Mouse (Mus musculus) spleen, adult 18-20 months (tissue): Measurements from ENCODE around the gene Krt222.

Experiments used
- DNase-seq, 2 experiments: peaks; one replicate each; pipeline ENCODE4 v3.0.0; 2022; ENCODE audit warnings: mixed read lengths in 2 of 2

Krt222 gene

DNA sequence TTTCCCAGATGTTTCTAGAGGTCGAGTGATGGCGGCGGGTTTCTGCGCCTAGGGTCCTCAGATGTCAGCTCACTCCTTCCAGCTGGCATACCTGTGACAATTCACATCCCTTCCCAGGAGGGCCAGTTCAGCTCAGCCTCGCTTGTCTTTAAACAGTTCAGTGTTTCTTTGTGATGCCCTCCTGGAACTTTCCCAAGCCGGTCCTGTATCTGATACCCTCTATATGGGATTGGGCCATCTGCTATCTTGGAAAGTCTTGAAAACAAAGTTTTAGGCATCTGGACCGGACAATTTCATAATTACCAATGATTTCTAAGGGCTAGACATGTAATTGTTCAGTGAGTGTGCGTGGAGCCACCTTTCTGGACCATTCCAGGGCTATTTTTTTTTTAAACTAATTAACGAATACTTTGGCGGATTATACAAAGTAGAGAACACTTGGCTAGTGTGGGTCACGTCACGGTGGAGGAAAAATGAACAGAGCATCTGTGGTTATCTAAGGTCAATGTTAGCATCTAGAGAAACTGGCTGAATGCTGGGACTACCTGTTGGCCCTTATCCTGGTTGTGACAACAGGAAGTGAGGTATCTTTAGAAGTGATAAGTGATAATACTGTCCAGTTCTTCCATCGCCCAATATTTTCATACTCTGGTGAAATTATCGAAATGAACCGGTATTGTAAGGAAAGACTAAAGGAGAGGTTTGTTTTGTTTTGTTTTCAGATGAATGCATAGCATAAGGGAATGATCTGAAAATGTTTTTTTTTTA is 12.7 kb downstream of the Krt222 start:
- no peak for DNase-seq

DNA sequence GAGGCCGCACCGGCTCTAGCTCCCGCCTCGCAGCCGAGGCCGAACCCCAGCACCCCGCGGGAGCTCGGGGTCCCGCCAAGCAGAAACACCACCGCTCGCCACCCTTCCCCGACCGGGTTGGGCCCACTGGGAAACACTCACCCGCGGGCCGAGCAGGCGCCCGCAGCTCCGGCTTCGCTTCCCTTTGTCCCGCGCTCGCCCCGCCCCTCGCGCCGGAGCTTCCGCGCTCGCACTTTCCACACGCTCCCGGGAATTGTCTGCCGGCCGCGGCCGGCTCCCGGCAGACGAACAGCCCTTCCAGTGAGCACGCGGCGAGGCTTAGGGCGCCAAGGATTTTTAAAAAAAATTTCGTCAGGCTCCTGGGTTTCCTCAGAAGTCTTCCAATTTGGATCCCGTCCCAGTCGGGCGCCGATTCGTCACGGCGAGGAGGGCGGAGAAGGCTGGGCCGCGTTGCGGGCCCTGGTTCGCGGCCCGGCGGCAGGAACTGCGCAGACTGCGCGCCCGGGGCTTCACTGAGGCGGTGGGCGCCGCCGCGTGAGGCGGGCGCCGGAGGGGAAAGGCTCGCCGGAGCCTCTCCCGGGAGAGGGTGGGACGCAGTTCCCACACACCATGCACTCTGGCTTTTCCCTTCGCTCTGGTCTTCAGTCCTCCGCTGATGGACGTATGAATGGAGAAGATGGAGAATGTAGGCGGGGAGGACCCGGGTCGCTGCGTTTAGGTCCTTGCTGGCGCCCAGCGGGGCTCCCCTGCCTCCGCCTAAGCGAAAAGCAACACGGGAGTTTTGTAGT is 13.4 kb downstream of the Krt222 start, which contains the start of gene Smarce1:
TSS of gene Smarce1 (minus strand) at position 757 of the 788 bp plus-strand sequence.
- DNase-seq: peak; percentile 65 to 80

DNA sequence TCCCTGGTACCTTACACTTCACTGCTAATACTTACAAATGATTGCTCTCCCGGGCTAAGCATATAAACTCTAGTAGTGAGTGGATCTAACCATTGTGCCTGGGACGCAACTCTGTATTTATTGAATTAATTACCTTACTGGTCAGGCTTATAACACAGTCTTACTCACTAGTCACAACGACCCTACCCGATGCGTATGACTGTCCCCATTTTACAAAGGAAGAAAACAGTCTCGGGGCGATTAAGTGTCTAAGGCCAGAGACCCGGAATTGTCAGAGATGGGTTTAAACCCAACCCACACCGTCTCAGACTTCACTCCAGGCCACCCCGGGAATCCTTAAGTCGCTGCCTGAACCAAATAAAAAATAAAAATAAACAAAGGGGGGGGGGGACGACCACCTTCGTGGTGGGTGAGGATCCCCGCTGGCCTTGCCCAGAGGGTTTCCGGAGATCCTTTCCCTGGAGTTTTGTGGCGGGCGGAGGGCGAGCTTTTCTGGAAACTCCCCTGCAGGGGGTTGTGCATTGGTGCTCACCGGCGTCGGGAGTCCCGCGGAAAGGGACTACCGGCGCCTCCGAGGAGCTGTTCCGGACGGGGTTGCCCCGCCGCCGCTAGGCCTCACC is 14.1 kb downstream of the Krt222 start:
- DNase-seq: no peak

DNA sequence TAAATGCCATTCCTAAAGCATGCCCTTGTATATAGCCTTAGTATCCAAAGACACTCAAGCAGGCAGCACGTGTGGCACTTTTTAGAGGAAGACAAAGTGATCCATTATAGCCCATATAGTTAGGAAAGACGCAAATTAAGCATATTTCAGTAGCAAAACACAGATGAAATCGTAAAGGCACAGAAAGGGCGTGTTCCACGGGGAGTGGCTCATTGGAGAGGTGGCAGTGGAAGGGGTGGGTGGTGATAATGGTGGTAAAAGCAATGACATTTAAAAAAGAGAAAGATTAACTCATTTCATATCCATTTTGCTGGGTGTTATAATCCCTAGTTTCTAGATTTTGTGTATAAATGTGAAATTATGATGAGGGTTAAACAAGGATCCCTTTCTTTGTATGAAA is 17.6 kb downstream of the Krt222 start:
- no peak for DNase-seq

DNA sequence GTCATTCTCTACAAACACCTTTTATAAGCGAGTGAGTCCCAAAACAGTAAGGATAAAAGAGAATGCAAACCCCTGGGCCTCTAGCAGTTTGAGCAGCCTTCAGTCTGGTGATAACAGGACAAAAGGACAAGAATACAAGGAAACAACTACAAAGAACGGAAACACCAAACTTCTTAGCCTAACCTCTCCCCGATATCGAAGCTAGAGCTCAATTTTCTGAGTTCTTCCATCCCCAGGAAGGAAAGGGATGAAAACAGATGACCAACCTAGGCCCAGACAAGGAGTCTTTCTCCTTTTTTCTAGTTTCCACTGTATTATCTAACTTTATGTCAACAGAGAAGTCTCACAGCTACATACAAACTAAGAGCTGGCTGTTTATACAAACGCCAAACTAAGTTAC is 20.6 kb downstream of the Krt222 start:
- no peak for DNase-seq

DNA sequence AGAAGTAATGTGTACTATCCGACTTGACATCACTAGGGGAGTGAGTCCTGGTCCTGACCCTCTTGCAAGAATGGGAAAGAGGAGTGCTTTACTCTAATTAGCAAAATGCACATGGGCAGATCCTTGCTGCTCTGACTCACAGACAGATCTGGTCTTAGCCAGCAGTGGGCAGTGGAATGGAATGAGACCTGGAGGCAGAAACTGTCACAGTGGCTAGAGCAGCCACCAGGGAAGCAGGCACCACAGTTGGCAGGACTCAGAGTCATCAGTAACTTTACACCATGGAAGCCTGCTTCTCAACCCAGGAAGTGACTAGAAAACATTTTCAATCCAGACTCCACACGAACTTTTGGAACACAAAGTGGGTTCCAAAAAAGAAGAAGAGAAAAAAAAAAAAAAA is 22.1 kb downstream of the Krt222 start:
- no peak for DNase-seq

DNA sequence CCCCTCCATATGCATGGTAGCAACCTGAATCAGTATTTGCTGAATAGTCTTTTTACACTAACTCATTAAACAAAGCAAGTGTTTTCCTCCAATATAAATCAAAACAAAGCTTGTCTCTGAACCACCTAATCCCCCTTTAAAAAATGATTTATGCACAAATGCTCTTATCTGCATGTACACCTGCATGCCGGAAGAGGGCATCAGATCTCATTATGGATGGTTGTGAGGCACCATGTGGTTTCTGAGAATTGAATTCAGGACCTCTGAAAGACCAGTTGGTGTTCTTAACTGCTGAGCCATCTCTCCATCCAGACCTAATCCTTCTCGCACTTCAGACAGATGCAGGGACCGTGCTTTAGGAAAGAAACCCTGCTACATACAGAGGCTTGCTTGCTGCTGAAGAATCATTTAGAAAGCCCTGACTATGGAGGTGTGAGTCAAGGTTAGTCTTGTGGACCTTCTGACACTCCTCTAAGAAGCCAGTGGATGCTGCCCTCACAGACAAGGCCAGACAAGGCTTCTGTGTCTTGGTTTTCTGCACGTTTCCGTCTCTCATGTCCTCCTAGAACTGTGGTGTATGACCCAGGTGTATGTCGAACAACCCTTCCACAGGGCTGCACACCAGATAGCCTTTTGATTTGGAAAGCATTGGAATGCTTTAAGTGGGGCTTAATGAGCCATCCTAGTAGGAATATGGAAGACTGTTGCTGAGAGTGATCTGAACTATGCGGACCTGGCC is 26.5 kb downstream of the Krt222 start:
- DNase-seq: no peak

DNA sequence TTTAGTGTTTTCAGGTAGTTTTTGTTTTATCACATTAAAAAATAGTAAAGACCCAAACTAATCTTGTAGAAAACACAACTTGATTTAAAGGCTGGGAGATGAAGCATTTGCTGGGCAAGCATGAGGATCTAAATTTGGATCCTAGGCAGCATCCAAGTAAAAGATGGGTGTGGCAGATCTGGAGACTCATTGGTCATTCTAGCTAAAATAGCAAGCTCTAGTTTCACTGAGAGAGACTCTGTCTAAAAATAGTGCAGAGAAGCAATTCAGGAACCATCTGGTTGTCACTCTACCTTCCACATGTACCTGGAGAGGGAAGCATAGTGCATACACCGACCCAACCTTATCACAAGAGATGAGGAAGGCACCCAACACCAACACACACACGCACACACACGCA is 27.7 kb downstream of the Krt222 start:
- no peak for DNase-seq

DNA sequence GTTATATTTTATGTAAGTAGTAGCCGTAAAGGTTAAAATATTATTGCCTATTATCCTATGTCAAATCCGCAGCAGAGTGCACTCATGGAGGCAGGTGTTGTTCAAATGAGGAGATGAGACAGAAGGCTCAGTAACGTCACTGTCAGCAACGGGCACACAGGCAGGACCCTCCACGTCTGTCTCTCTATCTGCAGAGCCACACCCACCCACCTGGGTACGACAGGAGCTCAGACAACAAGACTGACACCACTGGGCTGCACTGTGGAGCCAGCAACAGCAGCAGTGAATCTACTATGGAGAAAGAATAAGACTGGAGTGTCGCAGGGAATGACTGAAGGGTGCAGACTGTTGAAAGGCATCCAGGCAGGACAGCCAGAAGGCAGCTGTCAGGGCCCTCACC is 31.2 kb downstream of the Krt222 start:
- no peak for DNase-seq

DNA sequence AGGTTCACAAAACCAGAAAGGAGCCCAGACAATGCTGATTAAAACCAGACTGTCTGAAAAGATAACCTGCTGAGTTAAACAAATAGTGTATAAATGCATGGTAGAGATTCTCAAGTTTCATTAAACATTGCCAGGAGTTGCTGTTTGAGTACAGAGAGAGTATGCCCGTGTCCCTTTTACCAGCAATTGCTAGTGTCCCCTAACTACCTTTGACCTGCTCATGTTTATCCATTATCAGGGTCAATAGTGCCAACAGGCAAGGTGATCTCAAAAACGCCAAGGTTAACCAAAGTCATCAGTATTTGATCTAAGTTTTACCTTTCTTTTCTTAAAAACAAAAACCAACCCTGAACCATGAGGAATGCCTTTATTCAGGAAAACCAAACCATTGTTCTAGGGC is 31.9 kb downstream of the Krt222 start:
- DNase-seq: no peak

DNA sequence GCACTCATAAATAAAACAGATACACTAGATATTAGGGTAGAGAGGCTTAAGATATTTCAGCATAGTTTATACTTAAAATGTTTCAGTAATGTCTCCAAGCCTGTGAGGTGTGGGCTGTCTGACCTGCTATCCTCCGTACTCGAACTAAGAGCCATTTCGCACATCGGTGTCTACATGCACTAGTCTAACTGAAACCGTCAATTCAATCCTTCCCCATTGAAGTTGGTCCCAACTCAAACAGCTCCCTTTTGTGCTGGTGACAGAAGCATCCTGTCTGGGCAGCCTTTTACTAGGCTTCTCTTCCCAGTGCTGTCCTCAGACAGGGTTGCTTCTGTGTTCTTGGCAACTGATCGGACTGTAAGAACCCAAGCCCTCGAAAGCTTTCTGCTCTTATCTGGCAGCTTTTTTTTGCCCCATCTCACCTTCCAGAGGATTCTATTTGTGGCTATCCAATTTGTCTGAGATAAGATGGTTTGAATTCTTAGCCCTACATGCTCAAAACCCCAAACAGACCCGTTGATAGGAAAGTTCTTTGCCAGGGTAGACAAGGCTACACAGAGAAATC is 35.7 kb downstream of the Krt222 start:
- DNase-seq: no peak

DNA sequence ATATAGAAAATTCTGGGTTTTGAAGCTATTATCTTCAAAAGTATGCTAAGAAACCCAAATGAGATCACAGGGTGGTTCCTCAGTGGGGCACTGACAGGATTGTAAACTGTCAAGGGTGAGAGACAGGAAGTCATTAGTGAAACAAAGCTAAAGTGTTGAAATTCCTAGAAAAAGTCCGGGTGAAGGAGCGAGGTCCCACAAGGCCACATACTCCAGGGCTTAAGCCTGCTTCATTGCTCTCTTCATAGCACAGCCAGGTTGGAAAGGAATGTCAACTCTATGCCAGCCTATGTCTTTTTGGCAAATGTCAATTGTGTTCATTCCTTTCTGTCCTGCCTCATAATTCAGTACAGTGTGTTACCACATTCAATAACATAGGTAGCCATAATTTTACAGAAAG is 36.4 kb downstream of the Krt222 start:
- DNase-seq: no peak

DNA sequence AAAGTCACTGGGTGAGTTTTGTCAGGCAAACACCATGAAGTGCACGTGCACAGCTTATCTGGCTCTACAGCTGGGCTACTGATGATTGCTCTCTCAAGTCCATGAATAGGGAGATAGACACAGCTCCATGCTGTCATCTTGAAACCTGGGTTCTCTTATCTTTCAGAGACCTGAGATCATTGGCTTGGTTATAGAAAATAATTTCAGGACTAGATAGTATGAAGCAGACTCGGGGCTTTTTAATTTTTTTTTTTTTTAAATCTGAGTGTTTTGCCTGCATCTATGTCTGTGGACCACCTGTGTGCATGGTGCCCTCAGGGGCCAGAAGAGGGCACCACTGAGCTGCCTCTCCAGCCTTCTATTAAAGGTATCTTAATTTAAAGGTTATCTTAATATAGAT is 36.9 kb downstream of the Krt222 start:
- peak in 1 of 2 experiments; percentile 27 for DNase-seq

DNA sequence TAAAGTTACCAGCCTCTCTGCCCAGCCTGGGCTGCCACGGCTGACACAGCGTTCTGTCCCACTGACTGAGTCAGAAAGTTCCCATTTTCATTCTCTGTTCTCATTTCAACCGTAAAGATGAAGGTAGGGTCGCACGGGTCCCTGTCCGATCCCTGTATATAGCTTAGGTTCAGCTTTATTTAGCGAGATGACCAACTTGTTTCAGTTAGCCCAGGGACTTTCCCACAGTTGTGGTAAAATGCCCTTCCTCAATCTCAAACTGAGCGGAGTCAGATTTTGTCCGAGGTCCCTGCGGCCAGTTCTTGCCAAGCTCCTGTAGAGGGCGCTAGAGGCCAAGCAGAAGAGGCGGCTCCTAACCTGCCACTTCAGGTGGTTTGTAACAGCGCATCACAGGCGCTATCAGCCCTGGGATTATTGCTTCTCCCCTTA is 54.7 kb downstream of the Krt222 start:
- DNase-seq: peak; percentile 68 to 76

DNA sequence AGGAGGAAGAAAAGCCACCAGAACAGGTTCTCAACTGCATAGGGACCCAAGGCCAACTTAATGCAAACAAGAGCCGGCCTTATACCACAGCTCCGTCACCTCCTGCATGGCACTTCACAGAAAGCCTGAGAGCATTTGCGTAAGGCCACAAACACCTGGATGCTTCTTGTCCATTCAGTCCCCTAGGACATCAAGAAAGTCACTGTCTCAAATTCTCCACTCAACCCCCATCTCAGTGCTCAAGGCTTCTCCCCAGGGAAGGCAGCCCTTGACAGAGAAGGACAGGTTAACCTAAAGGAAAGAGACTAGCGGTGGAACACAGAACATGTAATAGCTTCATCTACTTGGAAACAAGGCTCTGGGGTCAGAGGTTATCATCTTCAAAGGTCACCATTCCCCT is 56.5 kb downstream of the Krt222 start:
- DNase-seq: no peak

DNA sequence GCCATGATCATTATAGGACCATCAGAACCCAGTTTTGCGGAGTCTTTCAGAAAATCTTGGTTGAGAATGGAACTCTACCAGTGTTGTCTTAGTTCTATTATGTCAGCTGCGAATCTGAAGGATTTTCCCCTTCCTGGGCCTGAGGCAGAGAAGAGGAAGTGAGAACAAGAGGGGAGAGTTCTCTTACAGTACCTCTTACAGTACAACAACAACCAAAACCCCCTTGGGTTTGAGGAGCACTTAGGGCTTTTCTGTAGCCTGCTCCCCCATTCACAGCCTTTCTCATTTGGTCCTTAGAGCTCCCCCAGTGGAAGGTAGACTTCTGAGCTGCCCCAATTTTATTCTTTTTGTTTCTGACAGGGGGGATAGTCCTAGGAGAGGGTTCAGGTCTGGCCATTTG is 57.0 kb downstream of the Krt222 start:
- no peak for DNase-seq
